Mouse (Mus musculus): ENCODE results near the gene Ankrd24. TPM values are rescaled to one million over a fixed set of nuclear protein-coding genes. Genes with fewer than 3 reads are reported as not detected.
A peak's percentile ranks its signal among the peaks of the same experiment; 100 is the strongest.

Ankrd24 gene
- polyA plus RNA-seq, 1 experiment from 2014 or later = 2.1 TPM

- no peaks in the 10 kb centered on the region for H3K9me3 ChIP-seq (replicated peaks; ENCODE audit: control insufficient read depth, low read length)
- H3K36me3 ChIP-seq (ENCODE audit: control insufficient read depth, insufficient read depth) = no peaks in the 10 kb centered on the region
- H3K27ac ChIP-seq (ENCODE audit: low read length) = no peak overlapping the region
- peaks cover 50% of the 10 kb centered on the region for H3K4me1 ChIP-seq (ENCODE audit: control insufficient read depth, low read depth, low read length)
- ATAC-seq (ENCODE audit: low read depth) = no peak
- H3K9ac ChIP-seq (ENCODE audit: low read depth, low read length) = no peak overlapping the region
- H3K27me3 ChIP-seq (ENCODE audit: control insufficient read depth, insufficient read depth, low read depth, low read length) = peaks cover 2% of the 10 kb centered on the region
- 22% methylated on average over 4 of the region's 4 CpGs for WGBS (ENCODE audit: insufficient replicate concordance)
- no peak overlapping the region for H3K4me3 ChIP-seq (ENCODE audit: low read depth, low read length)
- H3K4me2 ChIP-seq (ENCODE audit: low read depth, low read length) = no peak overlapping the region
These were observed 25.6 kb upstream of the Ankrd24 start for GRCm38 (mm10) chr10:81602741-81603151.

- WGBS (ENCODE audit: insufficient replicate concordance) = 54% methylated on average over 12 of the region's 12 CpGs
- peak overlapping the region; percentile 78 for H3K4me3 ChIP-seq (ENCODE audit: low read depth, low read length)
- H3K4me2 ChIP-seq (ENCODE audit: low read depth, low read length) = peak overlapping the region; percentile 86
- H3K36me3 ChIP-seq (ENCODE audit: control insufficient read depth, insufficient read depth) = no peaks in the 10 kb centered on the region
- no peak for ATAC-seq (ENCODE audit: low read depth)
- peaks cover 50% of the 10 kb centered on the region for H3K4me1 ChIP-seq (ENCODE audit: control insufficient read depth, low read depth, low read length)
- H3K9ac ChIP-seq (ENCODE audit: low read depth, low read length) = peak overlapping the region; percentile 28; the same call in 1 of the 2 replicates
- no peak overlapping the region for H3K27ac ChIP-seq (ENCODE audit: low read length)
- no peaks in the 10 kb centered on the region for H3K27me3 ChIP-seq (ENCODE audit: control insufficient read depth, insufficient read depth, low read depth, low read length)
- no peaks in the 10 kb centered on the region for H3K9me3 ChIP-seq (replicated peaks; ENCODE audit: control insufficient read depth, low read length)
These were observed 24.0 kb upstream of the Ankrd24 start for GRCm38 (mm10) chr10:81604019-81604967.

- Histone ChIP-seq H3K27me3 (ENCODE audit: control insufficient read depth, insufficient read depth, low read depth, low read length) (no peaks in the 10 kb centered on the region), H3K9ac (ENCODE audit: low read depth, low read length) (peak overlapping the region; percentile 46), H3K4me3 (ENCODE audit: low read depth, low read length) (peak overlapping the region; percentile 78), H3K36me3 (ENCODE audit: control insufficient read depth, insufficient read depth) (no peaks in the 10 kb centered on the region), H3K4me2 (ENCODE audit: low read depth, low read length) (peak overlapping the region; percentile 86), H3K27ac (ENCODE audit: low read length) (peak overlapping the region; percentile 93), H3K4me1 (ENCODE audit: control insufficient read depth, low read depth, low read length) (peaks cover 47% of the 10 kb centered on the region), H3K9me3 (replicated peaks; ENCODE audit: control insufficient read depth, low read length) (no peaks in the 10 kb centered on the region)
- WGBS (ENCODE audit: insufficient replicate concordance) = 9% methylated on average over 29 of the region's 29 CpGs
- ATAC-seq (ENCODE audit: low read depth) = peak; percentile 14; the same call in 1 of the 2 replicates
These were observed 23.2 kb upstream of the Ankrd24 start for GRCm38 (mm10) chr10:81604968-81605665.

DNA sequence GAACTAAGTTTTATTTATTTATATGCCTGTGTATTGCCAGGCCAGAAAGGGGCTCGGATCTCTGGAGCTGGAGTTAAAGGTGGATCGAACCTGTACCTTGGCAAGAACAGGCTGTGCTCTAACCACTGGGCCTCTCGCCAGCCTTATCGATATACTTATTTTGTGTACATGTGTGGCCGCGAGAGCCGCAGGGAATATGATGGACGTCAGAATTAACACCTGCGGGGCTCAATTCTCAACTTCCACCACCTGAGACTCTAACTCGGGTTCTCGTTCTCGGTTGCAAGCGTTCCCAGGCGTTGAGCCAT is 22.7 kb upstream of the Ankrd24 start:
- Histone ChIP-seq H3K27ac (ENCODE audit: low read length) (peak overlapping the region; percentile 93), H3K4me2 (ENCODE audit: low read depth, low read length) (peak overlapping the region; percentile 86), H3K4me3 (ENCODE audit: low read depth, low read length) (peak overlapping the region; percentile 78), H3K9me3 (replicated peaks; ENCODE audit: control insufficient read depth, low read length) (no peaks in the 10 kb centered on the region), H3K27me3 (ENCODE audit: control insufficient read depth, insufficient read depth, low read depth, low read length) (no peaks in the 10 kb centered on the region), H3K4me1 (ENCODE audit: control insufficient read depth, low read depth, low read length) (peaks cover 42% of the 10 kb centered on the region), H3K9ac (ENCODE audit: low read depth, low read length) (peak overlapping the region; percentile 46), H3K36me3 (ENCODE audit: control insufficient read depth, insufficient read depth) (no peaks in the 10 kb centered on the region)
- ATAC-seq (ENCODE audit: low read depth) = no peak
- 2% methylated on average over 14 of the region's 14 CpGs for WGBS (ENCODE audit: insufficient replicate concordance)

DNA sequence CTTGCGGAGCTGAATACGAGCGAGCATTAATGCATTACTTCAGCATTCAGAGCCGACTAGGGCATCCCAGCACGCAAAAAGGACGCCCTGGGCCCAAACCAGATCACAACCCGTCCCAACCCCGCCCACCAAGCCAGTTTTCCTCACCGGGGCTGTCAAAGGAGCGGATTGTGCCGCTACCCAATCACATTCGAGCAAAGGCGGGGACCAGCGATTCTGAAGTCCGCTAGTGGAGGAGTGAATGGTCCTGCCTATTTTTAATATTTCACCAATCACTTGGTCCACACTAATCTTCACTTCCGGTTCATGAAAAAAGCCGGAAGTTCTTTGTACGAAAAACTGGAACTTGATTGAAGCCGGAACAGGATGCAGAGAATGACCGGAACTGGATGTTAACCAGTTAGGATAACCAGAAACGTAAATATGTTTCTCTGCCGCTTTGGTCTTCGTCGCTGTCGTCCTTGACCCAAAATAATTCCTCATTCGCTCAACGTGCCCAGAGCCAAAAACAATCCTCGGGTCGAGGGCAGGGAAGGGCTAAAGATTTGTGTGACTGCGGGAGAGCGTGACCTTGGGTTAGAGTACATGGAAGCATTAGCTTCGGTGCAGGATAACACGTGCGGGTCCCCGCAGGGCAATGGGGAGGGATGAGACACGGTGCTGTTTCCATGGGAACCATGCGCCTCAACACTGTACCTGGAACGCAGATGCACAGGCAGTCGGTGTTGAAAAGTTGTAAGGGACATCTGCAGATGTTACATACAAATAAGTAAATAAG is 22.2 kb upstream of the Ankrd24 start, which contains the start of gene BC025920:
Gene BC025920, plus strand, starts transcription at position 297 of the 778 bp plus-strand sequence.
- 2% methylated on average over 39 of the region's 39 CpGs for WGBS (ENCODE audit: insufficient replicate concordance)
- ATAC-seq (ENCODE audit: low read depth) = peak; percentile 93

DNA sequence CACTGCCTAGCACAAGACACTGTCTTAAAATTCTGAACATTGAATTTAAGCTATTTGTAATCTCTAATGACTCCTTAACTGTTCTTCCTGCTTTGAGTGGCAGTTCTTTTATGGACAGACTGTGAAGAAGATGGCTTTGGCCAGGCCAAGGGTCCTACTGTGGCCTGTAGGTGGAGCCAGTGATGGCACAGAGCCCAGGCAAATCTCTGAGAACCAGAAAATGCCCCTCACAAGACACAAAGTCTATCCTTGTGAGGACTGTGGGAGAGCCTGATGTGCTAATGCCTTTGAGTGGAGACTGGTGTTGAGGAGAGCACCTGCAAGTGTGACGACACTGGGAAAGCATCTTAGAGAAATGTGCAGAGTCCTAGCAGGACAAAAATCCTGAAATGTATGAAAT is 20.0 kb upstream of the Ankrd24 start:
- Histone ChIP-seq H3K4me2 (ENCODE audit: low read depth, low read length) (no peak overlapping the region), H3K36me3 (ENCODE audit: control insufficient read depth, insufficient read depth) (no peaks in the 10 kb centered on the region), H3K27me3 (ENCODE audit: control insufficient read depth, insufficient read depth, low read depth, low read length) (no peaks in the 10 kb centered on the region), H3K27ac (ENCODE audit: low read length) (no peak overlapping the region), H3K9me3 (replicated peaks; ENCODE audit: control insufficient read depth, low read length) (no peaks in the 10 kb centered on the region), H3K4me1 (ENCODE audit: control insufficient read depth, low read depth, low read length) (peaks cover 21% of the 10 kb centered on the region), H3K9ac (ENCODE audit: low read depth, low read length) (no peak overlapping the region), H3K4me3 (ENCODE audit: low read depth, low read length) (no peak overlapping the region)
- ATAC-seq (ENCODE audit: low read depth) = no peak
- 67% methylated on average over 1 of the region's 1 CpGs for WGBS (ENCODE audit: insufficient replicate concordance)

More for the DNA sequence above, 22.2 kb upstream of the Ankrd24 start, which contains the start of gene BC025920:
- peaks cover 37% of the 10 kb centered on the region for H3K4me1 ChIP-seq (ENCODE audit: control insufficient read depth, low read depth, low read length)
- H3K36me3 ChIP-seq (ENCODE audit: control insufficient read depth, insufficient read depth) = no peaks in the 10 kb centered on the region
- H3K27ac ChIP-seq (ENCODE audit: low read length) = peak within 1 kb of the TSS; percentile 93
- H3K4me2 ChIP-seq (ENCODE audit: low read depth, low read length) = peak within 1 kb of the TSS; percentile 86
- no peaks in the 10 kb centered on the region for H3K27me3 ChIP-seq (ENCODE audit: control insufficient read depth, insufficient read depth, low read depth, low read length)
- peak within 1 kb of the TSS; percentile 72 for H3K9ac ChIP-seq (ENCODE audit: low read depth, low read length)
- H3K9me3 ChIP-seq (replicated peaks; ENCODE audit: control insufficient read depth, low read length) = no peaks in the 10 kb centered on the region
- H3K4me3 ChIP-seq (ENCODE audit: low read depth, low read length) = peak within 1 kb of the TSS; percentile 78

DNA sequence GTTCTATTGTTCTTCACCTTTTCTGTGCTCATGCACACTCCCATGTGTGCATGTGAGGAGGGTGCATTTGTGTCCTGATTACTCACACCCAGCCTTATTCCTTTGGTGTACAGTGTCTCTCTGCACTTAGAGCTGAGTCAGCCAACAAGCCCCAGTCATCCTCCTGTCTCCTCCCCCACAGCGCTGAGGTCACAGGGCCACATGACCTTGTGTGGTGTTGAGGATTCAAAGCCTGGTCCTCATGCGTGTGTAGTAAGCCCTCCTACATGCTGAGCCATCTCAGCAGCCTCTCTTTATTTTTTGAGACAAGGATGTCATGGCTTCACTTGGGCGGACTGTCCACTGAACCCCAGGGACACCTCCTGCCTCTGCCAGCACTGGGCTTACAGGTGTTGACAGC is 15.6 kb upstream of the Ankrd24 start:
- Histone ChIP-seq H3K27ac (ENCODE audit: low read length) (no peak overlapping the region), H3K4me3 (ENCODE audit: low read depth, low read length) (no peak overlapping the region), H3K4me1 (ENCODE audit: control insufficient read depth, low read depth, low read length) (no peaks in the 10 kb centered on the region), H3K36me3 (ENCODE audit: control insufficient read depth, insufficient read depth) (no peaks in the 10 kb centered on the region), H3K4me2 (ENCODE audit: low read depth, low read length) (no peak overlapping the region), H3K9me3 (replicated peaks; ENCODE audit: control insufficient read depth, low read length) (no peaks in the 10 kb centered on the region), H3K9ac (ENCODE audit: low read depth, low read length) (no peak overlapping the region), H3K27me3 (ENCODE audit: control insufficient read depth, insufficient read depth, low read depth, low read length) (no peaks in the 10 kb centered on the region)
- ATAC-seq (ENCODE audit: low read depth) = no peak
- 50% methylated on average over 3 of the region's 3 CpGs for WGBS (ENCODE audit: insufficient replicate concordance)

GRCm38 (mm10) chr10:81615486-81615885 is 12.9 kb upstream of the Ankrd24 start:
- H3K9ac ChIP-seq (ENCODE audit: low read depth, low read length) = no peak overlapping the region
- no peaks in the 10 kb centered on the region; the same call in 1 of the 2 replicates for H3K4me1 ChIP-seq (ENCODE audit: control insufficient read depth, low read depth, low read length)
- H3K4me2 ChIP-seq (ENCODE audit: low read depth, low read length) = no peak overlapping the region
- H3K27ac ChIP-seq (ENCODE audit: low read length) = no peak overlapping the region
- 68% methylated on average over 6 of the region's 6 CpGs for WGBS (ENCODE audit: insufficient replicate concordance)
- no peaks in the 10 kb centered on the region for H3K36me3 ChIP-seq (ENCODE audit: control insufficient read depth, insufficient read depth)
- no peak for ATAC-seq (ENCODE audit: low read depth)
- H3K4me3 ChIP-seq (ENCODE audit: low read depth, low read length) = no peak overlapping the region
- no peaks in the 10 kb centered on the region for H3K27me3 ChIP-seq (ENCODE audit: control insufficient read depth, insufficient read depth, low read depth, low read length)
- H3K9me3 ChIP-seq (replicated peaks; ENCODE audit: control insufficient read depth, low read length) = no peaks in the 10 kb centered on the region

Measured in liver, embryonic 16.5 days (tissue).